Mouse (Mus musculus): ENCODE results near the gene Map4k4. TPM values are rescaled to one million over a fixed set of nuclear protein-coding genes. Genes with fewer than 3 reads are reported as not detected.

The Map4k4 gene
- polyA plus RNA-seq, 1 experiment from 2014 or later = 3.5 TPM

- Histone ChIP-seq H3K4me1 (replicated peaks) (no peaks in the 10 kb centered on the region; the same call in 1 of the 2 replicates), H3K36me3 (replicated peaks) (0 out of 2 replicates have a peak, but pooled peaks cover 1% of the 10 kb centered on the region), H3K27me3 (no peaks in the 10 kb centered on the region), H3K9me3 (replicated peaks) (no peaks in the 10 kb centered on the region), H3K27ac (replicated peaks) (no peak overlapping the region), H3K4me3 (replicated peaks) (no peak overlapping the region), H3K9ac (no peak overlapping the region), H3K4me2 (no peak overlapping the region)
- 67% methylated on average over 15 of the region's 15 CpGs for WGBS (ENCODE audit: insufficient replicate concordance)
- no peak for ATAC-seq (ENCODE audit: insufficient read depth)
These were observed 79.9 kb downstream of the Map4k4 start for GRCm38 (mm10) chr1:39980314-39981290.

GRCm38 (mm10) chr1:39981970-39982369, 81.3 kb downstream of the Map4k4 start:
- Histone ChIP-seq H3K4me1 (replicated peaks) (no peaks in the 10 kb centered on the region; the same call in 1 of the 2 replicates), H3K27me3 (no peaks in the 10 kb centered on the region), H3K4me3 (replicated peaks) (no peak overlapping the region), H3K9ac (no peak overlapping the region), H3K36me3 (replicated peaks) (peaks cover 9% of the 10 kb centered on the region; the same call in 1 of the 2 replicates), H3K9me3 (replicated peaks) (no peaks in the 10 kb centered on the region), H3K4me2 (no peak overlapping the region), H3K27ac (replicated peaks) (no peak overlapping the region)
- WGBS (ENCODE audit: insufficient replicate concordance) = 63% methylated on average over 3 of the region's 3 CpGs
- ATAC-seq (ENCODE audit: insufficient read depth) = no peak

- 69% methylated on average over 13 of the region's 13 CpGs for WGBS (ENCODE audit: insufficient replicate concordance)
- H3K4me3 ChIP-seq (replicated peaks) = no peak overlapping the region
- H3K9ac ChIP-seq = no peak overlapping the region
These were observed 82.2 kb downstream of the Map4k4 start for GRCm38 (mm10) chr1:39982727-39983487.

GRCm38 (mm10) chr1:39984331-39984730, 83.6 kb downstream of the Map4k4 start:
- H3K4me1 ChIP-seq (replicated peaks) = no peaks in the 10 kb centered on the region; the same call in 1 of the 2 replicates
- no peak overlapping the region for H3K27ac ChIP-seq (replicated peaks)
- H3K4me2 ChIP-seq = no peak overlapping the region
- H3K27me3 ChIP-seq = no peaks in the 10 kb centered on the region
- 63% methylated on average over 9 of the region's 9 CpGs for WGBS (ENCODE audit: insufficient replicate concordance)
- no peak for ATAC-seq (ENCODE audit: insufficient read depth)
- no peak overlapping the region for H3K9ac ChIP-seq
- no peaks in the 10 kb centered on the region for H3K9me3 ChIP-seq (replicated peaks)
- H3K36me3 ChIP-seq (replicated peaks) = peaks cover 9% of the 10 kb centered on the region; the same call in 1 of the 2 replicates
- H3K4me3 ChIP-seq (replicated peaks) = no peak overlapping the region

More at GRCm38 (mm10) chr1:39982727-39983487, 82.2 kb downstream of the Map4k4 start:
- Histone ChIP-seq H3K27me3 (no peaks in the 10 kb centered on the region), H3K4me1 (replicated peaks) (no peaks in the 10 kb centered on the region; the same call in 1 of the 2 replicates), H3K4me2 (no peak overlapping the region), H3K36me3 (replicated peaks) (peaks cover 9% of the 10 kb centered on the region; the same call in 1 of the 2 replicates), H3K27ac (replicated peaks) (no peak overlapping the region), H3K9me3 (replicated peaks) (no peaks in the 10 kb centered on the region)
- ATAC-seq (ENCODE audit: insufficient read depth) = no peak

GRCm38 (mm10) chr1:39986820-39987219, 86.1 kb downstream of the Map4k4 start:
- 61% methylated on average over 9 of the region's 9 CpGs for WGBS (ENCODE audit: insufficient replicate concordance)
- peaks cover 20% of the 10 kb centered on the region; the same call in 1 of the 2 replicates for H3K36me3 ChIP-seq (replicated peaks)

GRCm38 (mm10) chr1:39988841-39989240, 88.1 kb downstream of the Map4k4 start:
- Histone ChIP-seq H3K9me3 (replicated peaks) (no peaks in the 10 kb centered on the region), H3K4me1 (replicated peaks) (no peaks in the 10 kb centered on the region), H3K4me2 (no peak overlapping the region), H3K4me3 (replicated peaks) (no peak overlapping the region), H3K9ac (no peak overlapping the region), H3K27ac (replicated peaks) (no peak overlapping the region), H3K27me3 (no peaks in the 10 kb centered on the region), H3K36me3 (replicated peaks) (peaks cover 29% of the 10 kb centered on the region)
- ATAC-seq (ENCODE audit: insufficient read depth) = no peak
- WGBS (ENCODE audit: insufficient replicate concordance) = 69% methylated on average over 12 of the region's 12 CpGs

More at GRCm38 (mm10) chr1:39986820-39987219, 86.1 kb downstream of the Map4k4 start:
- no peak overlapping the region for H3K4me3 ChIP-seq (replicated peaks)
- H3K27ac ChIP-seq (replicated peaks) = no peak overlapping the region
- no peak for ATAC-seq (ENCODE audit: insufficient read depth)
- no peaks in the 10 kb centered on the region; the same call in 1 of the 2 replicates for H3K4me1 ChIP-seq (replicated peaks)
- no peaks in the 10 kb centered on the region for H3K9me3 ChIP-seq (replicated peaks)
- no peaks in the 10 kb centered on the region for H3K27me3 ChIP-seq
- H3K9ac ChIP-seq = no peak overlapping the region
- no peak overlapping the region for H3K4me2 ChIP-seq

- 70% methylated on average over 9 of the region's 9 CpGs for WGBS (ENCODE audit: insufficient replicate concordance)
- H3K9me3 ChIP-seq (replicated peaks) = no peaks in the 10 kb centered on the region
- peaks cover 34% of the 10 kb centered on the region for H3K36me3 ChIP-seq (replicated peaks)
- H3K27ac ChIP-seq (replicated peaks) = no peak overlapping the region
- H3K4me2 ChIP-seq = no peak overlapping the region
- H3K4me3 ChIP-seq (replicated peaks) = no peak overlapping the region
- ATAC-seq (ENCODE audit: insufficient read depth) = no peak
- no peak overlapping the region for H3K9ac ChIP-seq
- H3K27me3 ChIP-seq = no peaks in the 10 kb centered on the region
- no peaks in the 10 kb centered on the region for H3K4me1 ChIP-seq (replicated peaks)
These were observed 89.3 kb downstream of the Map4k4 start for GRCm38 (mm10) chr1:39990041-39990440.

GRCm38 (mm10) chr1:39993921-39994320, 93.2 kb downstream of the Map4k4 start:
- 66% methylated on average over 7 of the region's 7 CpGs for WGBS (ENCODE audit: insufficient replicate concordance)
- no peak for ATAC-seq (ENCODE audit: insufficient read depth)

GRCm38 (mm10) chr1:39995593-39995992, 94.9 kb downstream of the Map4k4 start:
- no peak for ATAC-seq (ENCODE audit: insufficient read depth)
- H3K27me3 ChIP-seq = no peaks in the 10 kb centered on the region
- no peaks in the 10 kb centered on the region for H3K9me3 ChIP-seq (replicated peaks)
- 62% methylated on average over 2 of the region's 2 CpGs for WGBS (ENCODE audit: insufficient replicate concordance)
- H3K9ac ChIP-seq = no peak overlapping the region
- no peaks in the 10 kb centered on the region for H3K4me1 ChIP-seq (replicated peaks)
- no peak overlapping the region for H3K4me3 ChIP-seq (replicated peaks)
- no peak overlapping the region for H3K27ac ChIP-seq (replicated peaks)
- H3K4me2 ChIP-seq = no peak overlapping the region
- H3K36me3 ChIP-seq (replicated peaks) = peaks cover 35% of the 10 kb centered on the region

More at GRCm38 (mm10) chr1:39993921-39994320, 93.2 kb downstream of the Map4k4 start:
- no peak overlapping the region for H3K4me2 ChIP-seq
- H3K9ac ChIP-seq = no peak overlapping the region
- peaks cover 40% of the 10 kb centered on the region for H3K36me3 ChIP-seq (replicated peaks)
- H3K9me3 ChIP-seq (replicated peaks) = no peaks in the 10 kb centered on the region
- no peaks in the 10 kb centered on the region for H3K27me3 ChIP-seq
- H3K4me3 ChIP-seq (replicated peaks) = no peak overlapping the region
- H3K4me1 ChIP-seq (replicated peaks) = no peaks in the 10 kb centered on the region
- H3K27ac ChIP-seq (replicated peaks) = no peak overlapping the region

GRCm38 (mm10) chr1:40000476-40000875, 99.8 kb downstream of the Map4k4 start:
- Histone ChIP-seq H3K36me3 (replicated peaks) (peaks cover 35% of the 10 kb centered on the region), H3K4me2 (no peak overlapping the region), H3K4me3 (replicated peaks) (no peak overlapping the region), H3K27ac (replicated peaks) (no peak overlapping the region), H3K9ac (no peak overlapping the region), H3K27me3 (no peaks in the 10 kb centered on the region), H3K9me3 (replicated peaks) (no peaks in the 10 kb centered on the region), H3K4me1 (replicated peaks) (no peaks in the 10 kb centered on the region)
- 69% methylated on average over 16 of the region's 16 CpGs for WGBS (ENCODE audit: insufficient replicate concordance)
- ATAC-seq (ENCODE audit: insufficient read depth) = no peak

GRCm38 (mm10) chr1:40000899-40001298, 100.2 kb downstream of the Map4k4 start:
- Histone ChIP-seq H3K4me1 (replicated peaks) (no peaks in the 10 kb centered on the region), H3K27ac (replicated peaks) (no peak overlapping the region), H3K9me3 (replicated peaks) (no peaks in the 10 kb centered on the region), H3K9ac (no peak overlapping the region), H3K27me3 (no peaks in the 10 kb centered on the region), H3K36me3 (replicated peaks) (peaks cover 34% of the 10 kb centered on the region), H3K4me3 (replicated peaks) (no peak overlapping the region), H3K4me2 (no peak overlapping the region)
- 58% methylated on average over 5 of the region's 5 CpGs for WGBS (ENCODE audit: insufficient replicate concordance)
- no peak for ATAC-seq (ENCODE audit: insufficient read depth)

All from liver, embryonic 15.5 days (tissue).